Mouse (Mus musculus) C2C12 (cell line): Measurements from ENCODE around the gene Rplp2. TPM values are rescaled to one million over a fixed set of nuclear protein-coding genes. Genes with fewer than 3 reads are reported as not detected.

Experiments used
- H3K27me3 ChIP-seq: one replicate; pipeline ENCODE4 v1.6.1; 2011; ENCODE audit not compliant: control insufficient read depth, insufficient read depth, insufficient read length
- H3K36me3 ChIP-seq: one replicate; pipeline ENCODE4 v1.6.1; 2011; ENCODE audit not compliant: control insufficient read depth, insufficient read depth
- H3K4me3 ChIP-seq: one replicate; pipeline ENCODE4 v1.5.1; 2011; ENCODE audit warnings: mild to moderate bottlenecking, control low read depth; ENCODE audit not compliant: poor library complexity, insufficient read depth, severe bottlenecking
- H3K79me2 ChIP-seq: one replicate; pipeline ENCODE4 v1.6.1; 2011; ENCODE audit not compliant: control insufficient read depth, insufficient read depth
- H3K79me3 ChIP-seq: one replicate; pipeline ENCODE4 v1.6.1; 2011; ENCODE audit warnings: low read depth, control low read depth
- H3ac ChIP-seq: one replicate; pipeline ENCODE3; 2011; ENCODE audit warnings: low read depth; ENCODE audit not compliant: control insufficient read depth, insufficient read length
- CEBPB ChIP-seq: IDR thresholded peaks from one replicate; pipeline ENCODE4 v1.6.1; 2011; ENCODE audit warnings: low read depth, mild to moderate bottlenecking, control low read depth, moderate library complexity
- CTCF ChIP-seq: IDR thresholded peaks from one replicate; pipeline ENCODE4 v1.5.1; 2011; ENCODE audit not compliant: control insufficient read depth, insufficient read depth, insufficient read length
- FOSL1 ChIP-seq: IDR thresholded peaks from one replicate; pipeline ENCODE4 v1.8.0; 2011; ENCODE audit warnings: mild to moderate bottlenecking, low read length; ENCODE audit not compliant: poor library complexity, insufficient read depth, severe bottlenecking
- MAX ChIP-seq: IDR thresholded peaks from one replicate; pipeline ENCODE4 v1.6.1; 2011; ENCODE audit warnings: mild to moderate bottlenecking, control low read depth
- MYOD1 ChIP-seq: IDR thresholded peaks from one replicate; pipeline ENCODE4 v1.6.1; 2011; ENCODE audit warnings: low read depth; ENCODE audit not compliant: control insufficient read depth, insufficient read length
- MYOG ChIP-seq: IDR thresholded peaks from one replicate; pipeline ENCODE4 v1.6.1; 2011; ENCODE audit not compliant: control insufficient read depth, insufficient read length; ENCODE audit errors: extremely low read depth
- USF1 ChIP-seq: IDR thresholded peaks from one replicate; pipeline ENCODE4 v1.6.1; 2011; ENCODE audit warnings: low read depth, mild to moderate bottlenecking, control low read depth, moderate library complexity
- polyA plus RNA-seq: library from polyadenylated mRNA; unstranded; fragments of >200 nt; fragmentation: generic; extraction: Trizol; gene quantifications from one replicate; pipeline ENCODE4 v1.2.1, GENCODE M21; 2012; ENCODE audit warnings: missing spikeins

Gene Rplp2
- polyA plus RNA-seq, 1 experiment: 4,785 TPM

- Histone ChIP-seq H3K79me3 (peaks cover 7% of the 10 kb centered on the region), H3K79me2 (peaks cover 37% of the 10 kb centered on the region), H3K4me3 (peak overlapping the region; percentile 46), H3K36me3 (peaks cover 36% of the 10 kb centered on the region), H3ac (no peak overlapping the region), H3K27me3 (no peaks in the 10 kb centered on the region)
- TF ChIP-seq USF1: no peak
- TF ChIP-seq FOSL1: no peak
- no peak for TF ChIP-seq MAX
- TF ChIP-seq CEBPB: no peak
- TF ChIP-seq CTCF: no peak
- TF ChIP-seq MYOG: no peak
- TF ChIP-seq MYOD1: no peak
Observed at GRCm38 (mm10) chr7:141436523-141436892, 10.7 kb upstream of the Rplp2 start.

GRCm38 (mm10) chr7:141437178-141438120, 9.7 kb upstream of the Rplp2 start, which contains the start of gene Slc25a22:
Gene Slc25a22, minus strand, starts transcription at chr7:141437892.
- peaks cover 47% of the 10 kb centered on the region for H3K79me2 ChIP-seq
- peak within 1 kb of the TSS; percentile 74 for H3ac ChIP-seq
- peaks cover 7% of the 10 kb centered on the region for H3K79me3 ChIP-seq
- H3K4me3 ChIP-seq: peak within 1 kb of the TSS; percentile 46
- no peaks in the 10 kb centered on the region for H3K27me3 ChIP-seq
- TF ChIP-seq CTCF (peak; percentile 70), MAX (peak; percentile 53), CEBPB (no peak)
- H3K36me3 ChIP-seq: peaks cover 36% of the 10 kb centered on the region

- peaks cover 36% of the 10 kb centered on the region for H3K36me3 ChIP-seq
Observed at GRCm38 (mm10) chr7:141438201-141438968, 8.8 kb upstream of the Rplp2 start.

GRCm38 (mm10) chr7:141439140-141439679, 8.0 kb upstream of the Rplp2 start:
- no peak overlapping the region for H3ac ChIP-seq
- peaks cover 7% of the 10 kb centered on the region for H3K79me3 ChIP-seq
- H3K27me3 ChIP-seq: no peaks in the 10 kb centered on the region
- peaks cover 54% of the 10 kb centered on the region for H3K79me2 ChIP-seq
- H3K36me3 ChIP-seq: peaks cover 31% of the 10 kb centered on the region
- TF ChIP-seq MAX (no peak), MYOD1 (no peak), USF1 (no peak), CEBPB (no peak), MYOG (no peak), FOSL1 (no peak), CTCF (no peak)
- H3K4me3 ChIP-seq: no peak overlapping the region

More at GRCm38 (mm10) chr7:141438201-141438968, 8.8 kb upstream of the Rplp2 start:
- TF ChIP-seq MAX: no peak
- no peak for TF ChIP-seq CTCF
- TF ChIP-seq MYOD1: no peak
- no peak for TF ChIP-seq USF1
- TF ChIP-seq MYOG: no peak
- TF ChIP-seq CEBPB: no peak
- no peak for TF ChIP-seq FOSL1
- H3K79me3 ChIP-seq: peaks cover 7% of the 10 kb centered on the region
- no peaks in the 10 kb centered on the region for H3K27me3 ChIP-seq
- no peak overlapping the region for H3K4me3 ChIP-seq
- H3K79me2 ChIP-seq: peaks cover 54% of the 10 kb centered on the region
- H3ac ChIP-seq: no peak overlapping the region

- H3K79me3 ChIP-seq: peaks cover 4% of the 10 kb centered on the region
- TF ChIP-seq MAX (no peak), USF1 (no peak), CTCF (no peak), MYOG (no peak), MYOD1 (no peak), FOSL1 (no peak), CEBPB (no peak)
- no peak overlapping the region for H3K4me3 ChIP-seq
- no peaks in the 10 kb centered on the region for H3K27me3 ChIP-seq
- no peak overlapping the region for H3ac ChIP-seq
- H3K79me2 ChIP-seq: peaks cover 48% of the 10 kb centered on the region
- peaks cover 31% of the 10 kb centered on the region for H3K36me3 ChIP-seq
Observed at GRCm38 (mm10) chr7:141439811-141440210, 7.4 kb upstream of the Rplp2 start.
